Mouse (Mus musculus): ENCODE data around the gene Apoe.
A peak's percentile ranks its signal among the peaks of the same experiment; 100 is the strongest.
"Not testable (repeated sequence)": the region's sequence is repeated elsewhere in the genome, so short reads cannot be mapped to it uniquely, and the experiment has no call there.

Gene Apoe

GRCm38 (mm10) chr7:19691873-19692865, 6.8 kb downstream of the Apoe start, which contains the start of gene Apoc1:
TSS of gene Apoc1 (minus strand) at chr7:19692660.
- DNase-seq (ENCODE audit: low read depth, low spot score): no peak

- DNase-seq (ENCODE audit: low read depth, low spot score): no peak
These were observed 7.6 kb downstream of the Apoe start for GRCm38 (mm10) chr7:19691434-19691833.

GRCm38 (mm10) chr7:19690845-19691244, 8.1 kb downstream of the Apoe start:
- DNase-seq (ENCODE audit: low read depth, low spot score): no peak

- DNase-seq (ENCODE audit: low read depth, low spot score): no peak
These were observed 10.4 kb downstream of the Apoe start for GRCm38 (mm10) chr7:19688611-19689010.

DNA sequence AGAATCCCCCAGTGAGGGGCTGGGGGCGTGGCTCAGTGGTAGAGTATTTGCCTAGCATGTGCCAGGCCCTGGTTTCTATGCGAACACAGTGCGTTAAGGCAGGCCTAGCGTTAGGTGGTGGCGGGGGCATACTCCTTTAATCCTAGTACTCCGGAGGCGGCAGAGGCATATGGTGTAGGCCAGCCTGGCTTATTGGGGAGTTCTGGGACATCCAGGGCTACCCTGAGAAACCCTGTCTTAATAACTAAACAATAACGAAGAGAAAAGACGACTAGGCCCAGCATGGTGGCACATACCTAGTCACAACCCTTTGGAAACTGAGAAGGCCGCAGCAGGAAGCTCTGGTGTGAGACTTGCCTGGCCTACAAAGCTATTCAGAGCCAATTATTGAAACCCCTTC, 10.9 kb downstream of the Apoe start:
- DNase-seq (ENCODE audit: low read depth, low spot score): no peak

DNA sequence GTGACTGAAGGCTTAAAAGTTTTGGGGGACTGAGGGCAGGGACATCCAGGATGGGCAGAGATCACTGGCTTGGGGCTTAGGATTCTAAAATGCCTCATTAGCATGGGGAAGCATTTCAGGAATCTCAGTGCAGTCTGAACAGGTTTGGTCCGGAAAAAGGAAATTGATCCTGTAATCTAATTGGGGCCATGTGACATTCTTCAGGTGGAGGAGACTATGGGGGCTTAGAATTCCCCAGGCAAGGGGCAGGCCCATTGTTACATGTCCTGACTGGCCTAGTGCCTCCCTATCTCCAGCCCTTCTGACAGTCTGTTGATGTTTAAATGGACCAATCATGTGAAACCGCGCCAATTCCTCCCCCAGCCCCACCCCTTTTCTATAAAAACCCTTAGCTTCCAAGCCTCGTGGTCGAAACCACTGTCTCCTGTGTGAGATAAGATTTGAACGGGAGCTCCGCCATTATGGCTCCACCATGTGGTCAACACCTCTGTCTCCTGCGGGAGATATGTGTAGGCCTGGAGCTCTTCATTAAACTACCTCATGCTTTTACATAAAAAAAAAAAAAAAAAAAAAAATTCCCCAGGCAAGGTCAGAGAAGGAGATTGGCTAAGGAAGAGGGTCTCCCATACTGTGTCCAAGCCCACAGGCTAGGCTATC, 11.9 kb downstream of the Apoe start:
- not testable (repeated sequence) for DNase-seq (ENCODE audit: low read depth, low spot score)

GRCm38 (mm10) chr7:19686521-19686920, 12.5 kb downstream of the Apoe start:
- DNase-seq (ENCODE audit: low read depth, low spot score): no peak

DNA sequence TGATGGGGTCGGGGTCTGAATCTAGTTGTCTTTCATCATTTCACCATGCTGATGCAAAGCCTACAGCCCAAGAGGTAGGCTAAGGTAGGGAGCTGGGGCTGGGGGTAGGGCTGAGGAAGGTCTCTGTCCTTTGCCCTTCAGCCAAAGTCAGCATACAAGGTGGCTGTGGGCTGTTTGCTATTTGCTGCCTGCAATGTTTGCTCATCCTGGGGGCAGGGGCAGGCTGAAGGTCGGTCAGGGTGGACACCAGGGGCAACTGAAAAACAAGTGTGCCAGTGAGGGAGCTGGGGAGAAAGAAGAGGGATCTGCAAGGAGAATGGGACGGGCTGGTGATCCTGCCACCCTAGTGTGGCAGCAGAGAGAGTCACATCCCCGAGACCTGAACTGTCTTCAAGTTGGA, 13.6 kb downstream of the Apoe start:
- DNase-seq (ENCODE audit: low read depth, low spot score): no peak

DNA sequence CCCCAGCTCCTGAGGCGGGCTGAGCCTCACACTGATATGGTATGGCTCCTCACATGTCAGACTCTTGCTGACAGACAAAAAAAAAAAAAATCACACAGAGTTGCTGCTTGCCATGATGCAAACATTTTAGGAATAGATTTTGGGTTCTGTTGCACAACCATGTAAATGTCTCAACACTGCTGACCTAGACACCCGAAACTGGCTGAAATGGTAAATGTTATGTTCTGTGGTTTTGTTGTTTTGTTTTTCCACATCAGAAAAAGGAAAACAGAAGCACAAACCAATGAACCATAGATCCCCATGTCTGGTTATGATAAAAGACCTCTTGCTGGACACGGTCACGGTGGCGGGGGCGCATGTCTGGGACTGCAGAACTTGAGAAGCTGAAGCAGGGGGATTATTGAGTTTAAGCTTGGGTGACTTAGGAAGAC, 15.2 kb downstream of the Apoe start:
- no peak for DNase-seq (ENCODE audit: low read depth, low spot score)

GRCm38 (mm10) chr7:19682979-19683378, 16.0 kb downstream of the Apoe start:
- no peak for DNase-seq (ENCODE audit: low read depth, low spot score)

DNA sequence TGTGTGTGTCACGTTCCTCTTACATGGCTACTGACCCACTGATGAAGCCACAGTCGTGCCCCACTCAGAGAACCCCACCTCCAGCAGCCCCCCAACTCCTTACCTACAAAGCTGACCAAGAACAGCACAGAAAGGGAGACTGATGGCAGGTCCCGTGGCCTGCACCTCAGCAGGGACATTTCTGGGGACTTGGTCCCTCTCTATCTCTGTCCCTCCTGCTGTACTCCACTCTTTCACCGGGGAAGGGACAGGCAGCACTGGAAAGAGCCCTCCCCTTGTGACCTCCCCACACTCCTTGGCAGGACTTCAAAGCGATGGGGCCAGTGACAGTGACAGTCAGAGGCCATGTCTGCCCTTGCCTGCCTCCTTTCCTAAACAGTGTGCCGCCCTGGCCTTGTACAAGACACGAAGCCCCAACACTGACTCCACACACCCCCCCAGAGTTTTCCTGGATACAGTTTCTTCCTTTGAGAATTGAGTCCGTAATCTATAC, 17.7 kb downstream of the Apoe start, which contains the start of the genes Gm44805 and Apoc4:
Gene Gm44805, minus strand, starts transcription at position 222 of the 493 bp plus-strand sequence.
Gene Apoc4, minus strand, starts transcription at position 278 of the 493 bp plus-strand sequence.
- no peak for DNase-seq (ENCODE audit: low read depth, low spot score)

GRCm38 (mm10) chr7:19680702-19681101, 18.3 kb downstream of the Apoe start:
- DNase-seq (ENCODE audit: low read depth, low spot score): no peak

DNA sequence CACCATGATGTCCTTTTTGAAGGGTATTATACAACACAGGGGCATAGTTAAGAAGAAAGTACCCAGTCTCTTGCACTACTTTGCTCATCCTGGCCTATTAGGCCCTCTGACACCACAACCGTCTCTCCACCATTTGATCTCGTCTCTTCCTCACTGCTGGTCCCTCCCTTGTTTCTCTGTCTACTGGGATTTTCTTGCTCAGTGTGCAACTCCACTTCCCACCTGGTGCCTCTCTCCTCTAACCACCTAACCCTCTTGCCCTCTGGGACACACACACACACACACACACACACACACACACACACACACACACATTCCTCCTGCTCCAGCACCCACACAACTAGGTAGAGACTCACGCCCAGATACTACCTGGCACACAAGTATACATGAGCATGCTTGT, 20.1 kb downstream of the Apoe start:
- DNase-seq (ENCODE audit: low read depth, low spot score): no peak

DNA sequence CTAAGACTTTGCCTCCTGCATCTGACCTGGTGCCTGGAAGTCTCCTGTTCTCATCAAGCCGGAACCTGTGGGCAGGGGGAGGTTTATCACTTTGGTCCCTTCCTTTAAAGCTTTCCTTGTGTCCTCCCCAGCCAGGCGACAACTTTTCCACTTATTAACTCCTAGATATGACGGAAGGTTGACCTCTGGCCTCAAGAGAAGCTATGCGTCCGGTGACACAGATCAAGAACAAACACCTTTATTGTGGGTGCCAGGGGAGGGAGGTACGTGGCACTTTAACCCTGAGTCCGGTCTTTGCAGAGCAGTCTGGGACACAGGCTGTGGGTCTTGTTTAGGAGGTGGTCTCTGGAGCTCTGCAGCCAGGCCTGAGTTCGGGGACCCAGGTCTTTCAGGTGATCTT, 21.1 kb downstream of the Apoe start, which contains the start of gene Apoc2:
Gene Apoc2, minus strand, starts transcription at position 70 of the 400 bp plus-strand sequence.
- DNase-seq (ENCODE audit: low read depth, low spot score): no peak

DNA sequence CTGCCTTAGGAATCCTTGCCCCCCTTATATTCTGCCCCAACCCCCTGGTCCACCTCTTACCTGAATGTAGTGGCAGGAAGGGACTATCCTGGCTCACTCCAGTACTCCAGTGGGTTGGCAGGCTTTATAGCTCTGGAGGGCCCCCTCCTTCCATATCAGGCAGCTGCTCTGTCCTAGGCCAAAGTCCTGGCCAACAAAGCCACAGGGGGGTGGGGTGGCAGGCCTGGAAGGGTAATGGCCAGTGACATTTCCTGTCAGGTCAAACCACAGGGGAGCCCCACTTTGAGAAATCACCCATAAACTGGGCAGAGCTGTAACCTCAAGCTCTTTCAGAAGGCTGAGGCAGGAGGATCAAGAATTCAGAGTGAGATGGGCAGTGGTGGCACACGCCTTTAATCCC, 22.3 kb downstream of the Apoe start:
- DNase-seq (ENCODE audit: low read depth, low spot score): no peak

DNA sequence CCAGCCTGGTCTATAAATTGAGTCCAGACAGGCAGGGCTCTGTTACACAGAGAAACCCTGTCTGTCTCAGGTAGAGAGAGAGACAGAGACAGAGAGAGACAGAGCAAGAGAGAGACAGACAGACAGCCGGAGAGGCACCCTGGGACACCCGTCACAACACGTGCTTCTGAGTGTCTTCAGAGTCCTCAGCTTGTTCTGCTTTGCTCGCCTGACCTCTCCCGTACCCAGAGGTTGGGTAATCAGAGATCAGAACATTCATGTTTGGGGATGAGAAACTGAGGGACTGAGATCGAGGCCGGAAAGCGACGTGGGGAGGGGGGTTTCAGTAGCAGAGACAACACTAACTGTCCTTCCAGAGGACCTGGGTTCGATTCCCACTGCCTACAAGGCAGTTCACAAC, 23.2 kb downstream of the Apoe start:
- no peak for DNase-seq (ENCODE audit: low read depth, low spot score)

DNA sequence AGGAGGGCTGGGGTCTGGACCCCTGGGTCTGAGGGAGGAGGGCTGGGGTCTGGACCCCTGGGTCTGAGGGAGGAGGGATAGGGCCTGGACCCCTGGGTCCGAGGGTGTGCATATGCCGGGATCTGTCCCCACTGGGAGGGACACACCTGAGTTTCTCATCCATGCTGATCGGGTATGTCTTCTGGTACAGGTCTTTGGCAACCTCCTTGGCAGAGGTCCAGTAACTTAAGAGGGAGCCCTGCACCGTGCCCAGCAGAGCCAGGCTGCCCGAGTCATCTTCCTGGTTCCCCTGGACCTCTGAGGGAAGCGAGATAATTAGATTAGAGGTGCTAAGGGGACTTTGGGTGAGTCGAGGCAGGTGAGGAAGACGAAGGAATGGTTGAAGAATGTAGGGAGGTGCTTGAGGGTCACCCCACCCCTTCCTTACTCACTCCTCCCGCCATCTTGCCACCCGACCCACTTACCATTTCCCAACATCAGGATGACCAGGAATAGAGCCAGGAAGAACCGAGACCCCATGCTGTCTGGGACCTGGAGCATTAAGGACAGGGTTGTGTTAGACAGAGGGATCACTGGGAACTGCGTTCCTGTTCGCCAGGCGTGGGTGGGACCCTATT, 25.8 kb downstream of the Apoe start:
- no peak for DNase-seq (ENCODE audit: low read depth, low spot score)

DNA sequence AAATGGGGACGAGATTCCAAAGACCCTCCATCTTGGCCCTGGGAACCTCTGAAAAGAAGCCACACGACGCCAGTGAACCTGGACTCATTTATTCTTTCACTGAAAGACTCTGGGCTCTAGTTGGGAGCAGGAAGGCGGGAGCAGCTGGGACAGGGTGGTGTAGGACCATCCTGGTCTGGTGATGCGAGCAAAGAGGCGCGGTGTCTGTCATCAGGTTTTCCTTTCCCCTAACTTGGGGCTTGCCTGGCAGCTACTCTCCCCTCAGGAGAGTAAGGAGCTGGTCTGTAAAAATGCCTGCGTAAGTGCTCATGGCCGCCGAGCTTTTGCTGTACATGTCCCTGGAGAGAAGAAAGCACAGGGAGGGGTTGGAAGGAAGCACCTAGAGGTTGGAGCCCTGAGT, 27.5 kb downstream of the Apoe start:
- DNase-seq (ENCODE audit: low read depth, low spot score): no peak

- DNase-seq (ENCODE audit: low read depth, low spot score): peak; percentile 93
These were observed 29.9 kb downstream of the Apoe start for GRCm38 (mm10) chr7:19668947-19669721.

DNA sequence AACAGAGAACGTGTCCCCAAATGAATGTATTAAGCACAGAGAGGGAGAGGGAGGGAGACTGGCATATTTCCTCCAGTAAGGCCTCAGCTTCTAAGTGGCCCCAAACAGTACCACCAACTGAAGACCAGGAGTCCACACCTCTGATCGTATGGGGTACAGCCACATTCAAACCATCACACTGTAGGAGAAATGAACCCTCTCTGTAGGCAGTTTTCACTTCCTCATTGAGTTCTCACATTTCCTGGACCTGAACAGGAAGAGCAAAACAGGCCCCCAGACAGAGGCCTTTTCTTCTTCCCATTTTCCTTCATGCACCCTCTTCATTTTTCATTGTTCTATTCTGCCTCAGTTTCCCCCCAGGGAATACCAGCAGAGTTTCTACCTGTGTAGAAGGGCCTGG, 31.6 kb downstream of the Apoe start:
- no peak for DNase-seq (ENCODE audit: low read depth, low spot score)

DNA sequence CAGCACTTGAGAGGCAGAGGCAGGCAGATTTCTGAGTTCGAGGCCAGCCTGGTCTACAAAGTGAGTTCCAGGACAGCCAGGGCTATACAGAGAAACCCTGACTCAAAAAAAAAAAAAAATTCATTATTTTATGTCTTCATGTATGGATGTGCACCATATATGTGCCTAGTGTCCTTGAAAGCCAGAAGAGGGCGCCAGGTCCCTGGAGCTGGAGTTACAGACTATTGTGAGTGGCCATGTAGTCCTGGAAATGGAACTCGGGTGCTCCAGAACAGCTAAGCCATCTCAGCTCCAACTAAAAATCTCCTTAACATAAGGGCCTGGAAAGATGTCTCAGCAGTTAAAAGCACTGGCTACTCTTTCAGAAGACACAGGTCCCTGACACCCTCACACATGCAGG, 32.2 kb downstream of the Apoe start:
- DNase-seq (ENCODE audit: low read depth, low spot score): no peak

Measured in mesoderm, embryonic 11.5 days (tissue).